Mouse (Mus musculus): Measurements from ENCODE around the gene Smtn. TPM values are rescaled to one million over a fixed set of nuclear protein-coding genes. Genes with fewer than 3 reads are reported as not detected.

Gene Smtn
- polyA plus RNA-seq, 1 experiment, result 4.4 TPM

GRCm38 (mm10) chr11:3516859-3517845 lies 23.3 kb downstream of the Smtn start:
- no peaks in the 10 kb centered on the region for H3K36me3 ChIP-seq (ENCODE audit: control insufficient read depth, insufficient read depth, low read length)
- peak overlapping the region; percentile 37 for H3K4me3 ChIP-seq (ENCODE audit: control insufficient read depth, low read depth, low read length)
- peaks cover 2% of the 10 kb centered on the region; the same call in 1 of the 2 replicates for H3K27me3 ChIP-seq (ENCODE audit: control insufficient read depth, insufficient read depth, low read length)
- TF ChIP-seq POLR2A (IDR thresholded peaks at IDR 0.05; ENCODE audit: control insufficient read depth, low read depth, low read length) (no peak), CTCF (IDR thresholded peaks at IDR 0.05; ENCODE audit: control insufficient read depth, insufficient read depth, insufficient replicate concordance, low read depth, low read length) (no peak)
- peaks cover 32% of the 10 kb centered on the region for H3K4me1 ChIP-seq (ENCODE audit: control insufficient read depth, insufficient read depth, low read length)
- no peak overlapping the region for H3K27ac ChIP-seq (ENCODE audit: control insufficient read depth, insufficient read depth, low read depth, low read length)

GRCm38 (mm10) chr11:3516121-3516520 lies 24.3 kb downstream of the Smtn start:
- Histone ChIP-seq H3K27me3 (ENCODE audit: control insufficient read depth, insufficient read depth, low read length) (peaks cover 2% of the 10 kb centered on the region; the same call in 1 of the 2 replicates), H3K36me3 (ENCODE audit: control insufficient read depth, insufficient read depth, low read length) (no peaks in the 10 kb centered on the region), H3K4me1 (ENCODE audit: control insufficient read depth, insufficient read depth, low read length) (peaks cover 26% of the 10 kb centered on the region), H3K4me3 (ENCODE audit: control insufficient read depth, low read depth, low read length) (no peak overlapping the region), H3K27ac (ENCODE audit: control insufficient read depth, insufficient read depth, low read depth, low read length) (no peak overlapping the region)
- TF ChIP-seq POLR2A (IDR thresholded peaks at IDR 0.05; ENCODE audit: control insufficient read depth, low read depth, low read length), result no peak

GRCm38 (mm10) chr11:3515637-3516036 lies 24.8 kb downstream of the Smtn start:
- TF ChIP-seq POLR2A (IDR thresholded peaks at IDR 0.05; ENCODE audit: control insufficient read depth, low read depth, low read length), result no peak
- Histone ChIP-seq H3K4me3 (ENCODE audit: control insufficient read depth, low read depth, low read length) (no peak overlapping the region), H3K36me3 (ENCODE audit: control insufficient read depth, insufficient read depth, low read length) (no peaks in the 10 kb centered on the region), H3K27ac (ENCODE audit: control insufficient read depth, insufficient read depth, low read depth, low read length) (no peak overlapping the region), H3K27me3 (ENCODE audit: control insufficient read depth, insufficient read depth, low read length) (peaks cover 2% of the 10 kb centered on the region; the same call in 1 of the 2 replicates), H3K4me1 (ENCODE audit: control insufficient read depth, insufficient read depth, low read length) (peaks cover 24% of the 10 kb centered on the region)

- Histone ChIP-seq H3K27ac (ENCODE audit: control insufficient read depth, insufficient read depth, low read depth, low read length) (no peak overlapping the region), H3K36me3 (ENCODE audit: control insufficient read depth, insufficient read depth, low read length) (no peaks in the 10 kb centered on the region)
These were observed 25.2 kb downstream of the Smtn start for GRCm38 (mm10) chr11:3515216-3515615.

GRCm38 (mm10) chr11:3514529-3515054 lies 25.8 kb downstream of the Smtn start, which contains the start of gene Selenom:
TSS of gene Selenom (plus strand) at chr11:3514684.
- H3K27ac ChIP-seq (ENCODE audit: control insufficient read depth, insufficient read depth, low read depth, low read length), result no peak within 1 kb of the TSS
- TF ChIP-seq CTCF (IDR thresholded peaks at IDR 0.05; ENCODE audit: control insufficient read depth, insufficient read depth, insufficient replicate concordance, low read depth, low read length), result peak; percentile 73; the same call in 1 of the 2 replicates
- TF ChIP-seq POLR2A (IDR thresholded peaks at IDR 0.05; ENCODE audit: control insufficient read depth, low read depth, low read length), result peak; percentile 76
- peaks cover 24% of the 10 kb centered on the region for H3K4me1 ChIP-seq (ENCODE audit: control insufficient read depth, insufficient read depth, low read length)

More at GRCm38 (mm10) chr11:3515216-3515615, 25.2 kb downstream of the Smtn start:
- H3K27me3 ChIP-seq (ENCODE audit: control insufficient read depth, insufficient read depth, low read length), result peaks cover 2% of the 10 kb centered on the region; the same call in 1 of the 2 replicates
- no peak for TF ChIP-seq POLR2A (IDR thresholded peaks at IDR 0.05; ENCODE audit: control insufficient read depth, low read depth, low read length)
- TF ChIP-seq CTCF (IDR thresholded peaks at IDR 0.05; ENCODE audit: control insufficient read depth, insufficient read depth, insufficient replicate concordance, low read depth, low read length), result no peak
- H3K4me1 ChIP-seq (ENCODE audit: control insufficient read depth, insufficient read depth, low read length), result peaks cover 24% of the 10 kb centered on the region
- H3K4me3 ChIP-seq (ENCODE audit: control insufficient read depth, low read depth, low read length), result peak overlapping the region; percentile 86

GRCm38 (mm10) chr11:3513291-3513690 lies 27.1 kb downstream of the Smtn start:
- no peak for TF ChIP-seq POLR2A (IDR thresholded peaks at IDR 0.05; ENCODE audit: control insufficient read depth, low read depth, low read length)
- TF ChIP-seq CTCF (IDR thresholded peaks at IDR 0.05; ENCODE audit: control insufficient read depth, insufficient read depth, insufficient replicate concordance, low read depth, low read length), result no peak
- peaks cover 2% of the 10 kb centered on the region; the same call in 1 of the 2 replicates for H3K27me3 ChIP-seq (ENCODE audit: control insufficient read depth, insufficient read depth, low read length)
- no peak overlapping the region for H3K27ac ChIP-seq (ENCODE audit: control insufficient read depth, insufficient read depth, low read depth, low read length)
- H3K36me3 ChIP-seq (ENCODE audit: control insufficient read depth, insufficient read depth, low read length), result no peaks in the 10 kb centered on the region
- no peak overlapping the region for H3K4me3 ChIP-seq (ENCODE audit: control insufficient read depth, low read depth, low read length)
- H3K4me1 ChIP-seq (ENCODE audit: control insufficient read depth, insufficient read depth, low read length), result peaks cover 23% of the 10 kb centered on the region

More at GRCm38 (mm10) chr11:3514529-3515054, 25.8 kb downstream of the Smtn start, which contains the start of gene Selenom:
- Histone ChIP-seq H3K4me3 (ENCODE audit: control insufficient read depth, low read depth, low read length) (peak within 1 kb of the TSS; percentile 86), H3K36me3 (ENCODE audit: control insufficient read depth, insufficient read depth, low read length) (no peaks in the 10 kb centered on the region), H3K27me3 (ENCODE audit: control insufficient read depth, insufficient read depth, low read length) (peaks cover 2% of the 10 kb centered on the region; the same call in 1 of the 2 replicates)

- H3K4me1 ChIP-seq (ENCODE audit: control insufficient read depth, insufficient read depth, low read length), result peaks cover 3% of the 10 kb centered on the region
- no peak overlapping the region for H3K4me3 ChIP-seq (ENCODE audit: control insufficient read depth, low read depth, low read length)
- no peak overlapping the region for H3K27ac ChIP-seq (ENCODE audit: control insufficient read depth, insufficient read depth, low read depth, low read length)
- H3K36me3 ChIP-seq (ENCODE audit: control insufficient read depth, insufficient read depth, low read length), result no peaks in the 10 kb centered on the region
- H3K27me3 ChIP-seq (ENCODE audit: control insufficient read depth, insufficient read depth, low read length), result no peaks in the 10 kb centered on the region
- TF ChIP-seq CTCF (IDR thresholded peaks at IDR 0.05; ENCODE audit: control insufficient read depth, insufficient read depth, insufficient replicate concordance, low read depth, low read length), result no peak
- TF ChIP-seq POLR2A (IDR thresholded peaks at IDR 0.05; ENCODE audit: control insufficient read depth, low read depth, low read length), result no peak
These were observed 30.1 kb downstream of the Smtn start for GRCm38 (mm10) chr11:3510321-3510720.
